Mouse (Mus musculus) testis, adult 2 months (tissue): ENCODE data around the gene Ecm2. TPM values are rescaled to one million over a fixed set of nuclear protein-coding genes. Genes with fewer than 3 reads are reported as not detected.

Source experiments
- H3K27ac ChIP-seq: fragments of 200-500 bp; 2 replicates; pipeline ENCODE4 v1.5.1; 2012; ENCODE audit warnings: low read depth, low read length; ENCODE audit not compliant: control insufficient read depth, insufficient read depth
- H3K27me3 ChIP-seq: fragments of 200-500 bp; 2 replicates; pipeline ENCODE4 v1.6.1; 2012; ENCODE audit warnings: mild to moderate bottlenecking, low read length, moderate library complexity; ENCODE audit not compliant: control insufficient read depth, insufficient read depth
- H3K36me3 ChIP-seq: fragments of 200-500 bp; 2 replicates; pipeline ENCODE4 v1.6.1; 2012; ENCODE audit warnings: mild to moderate bottlenecking, low read length; ENCODE audit not compliant: control insufficient read depth, insufficient read depth
- H3K4me1 ChIP-seq: fragments of 200-500 bp; 2 replicates; pipeline ENCODE4 v1.6.1; 2012; ENCODE audit warnings: low read length; ENCODE audit not compliant: control insufficient read depth, insufficient read depth
- H3K4me3 ChIP-seq: fragments of 200-500 bp; 2 replicates; pipeline ENCODE4 v1.5.1; 2012; ENCODE audit warnings: low read depth, mild to moderate bottlenecking, low read length, moderate library complexity, mixed read lengths; ENCODE audit not compliant: control insufficient read depth
- CTCF ChIP-seq: fragments of 200-500 bp; IDR thresholded peaks from 2 replicates; pipeline ENCODE4 v1.5.1; 2012; ENCODE audit warnings: low read depth, mild to moderate bottlenecking, inconsistent platforms, low read length, moderate library complexity; ENCODE audit not compliant: control insufficient read depth, insufficient read depth, insufficient replicate concordance
- POLR2A ChIP-seq: fragments of 200-500 bp; IDR thresholded peaks from 2 replicates; pipeline ENCODE4 v1.6.1; 2012; ENCODE audit warnings: low read depth, mild to moderate bottlenecking, inconsistent platforms, low read length, moderate library complexity; ENCODE audit not compliant: control insufficient read depth
- polyA plus RNA-seq: library from polyadenylated mRNA; depleted of rRNA; stranded (reverse); fragments of >200 nt; gene quantifications from 2 replicates; pipeline ENCODE4 v1.2.3, GENCODE M21; 2012

Ecm2 gene
- polyA plus RNA-seq, 1 experiment: 0.96 TPM

DNA sequence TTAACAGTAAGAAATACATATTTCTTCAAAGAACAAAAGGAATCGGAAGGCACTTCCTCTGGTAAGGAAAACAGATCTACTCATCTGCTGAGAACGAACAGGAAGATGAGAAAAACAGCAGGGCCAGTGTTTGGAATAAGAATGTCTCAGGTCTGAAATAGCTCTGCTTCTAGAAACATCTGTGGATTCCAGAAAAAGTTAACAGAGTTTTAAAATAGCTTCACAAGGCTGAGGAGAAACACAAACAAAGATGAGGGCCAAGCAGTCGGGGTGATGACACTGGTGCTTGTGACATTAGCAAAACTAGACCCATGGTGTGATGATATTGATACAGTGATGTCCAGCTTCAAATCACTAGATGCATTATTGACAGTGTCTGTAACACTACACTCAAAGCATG is 2.6 kb downstream of the Ecm2 start:
- no peak overlapping the region for H3K4me3 ChIP-seq
- no peaks in the 10 kb centered on the region for H3K36me3 ChIP-seq
- TF ChIP-seq CTCF: no peak
- TF ChIP-seq POLR2A: no peak
- H3K4me1 ChIP-seq: no peaks in the 10 kb centered on the region
- H3K27ac ChIP-seq: no peak overlapping the region
- no peaks in the 10 kb centered on the region for H3K27me3 ChIP-seq

GRCm38 (mm10) chr13:49518761-49519160 is 14.2 kb downstream of the Ecm2 start:
- no peak overlapping the region for H3K4me3 ChIP-seq
- H3K27me3 ChIP-seq: no peaks in the 10 kb centered on the region
- no peaks in the 10 kb centered on the region for H3K36me3 ChIP-seq
- H3K4me1 ChIP-seq: no peaks in the 10 kb centered on the region
- no peak overlapping the region for H3K27ac ChIP-seq
- no peak for TF ChIP-seq CTCF
- no peak for TF ChIP-seq POLR2A

- no peak overlapping the region for H3K27ac ChIP-seq
Measured at GRCm38 (mm10) chr13:49526235-49526634, 21.6 kb downstream of the Ecm2 start.

GRCm38 (mm10) chr13:49530636-49531035 is 26.0 kb downstream of the Ecm2 start:
- no peak overlapping the region for H3K4me3 ChIP-seq

More at GRCm38 (mm10) chr13:49526235-49526634, 21.6 kb downstream of the Ecm2 start:
- TF ChIP-seq CTCF: no peak
- no peak for TF ChIP-seq POLR2A
- Histone ChIP-seq H3K27me3 (no peaks in the 10 kb centered on the region), H3K4me1 (no peaks in the 10 kb centered on the region), H3K36me3 (no peaks in the 10 kb centered on the region), H3K4me3 (no peak overlapping the region)

GRCm38 (mm10) chr13:49536946-49537345 is 32.3 kb downstream of the Ecm2 start:
- no peaks in the 10 kb centered on the region for H3K36me3 ChIP-seq
- H3K4me3 ChIP-seq: no peak overlapping the region
- H3K4me1 ChIP-seq: no peaks in the 10 kb centered on the region
- no peaks in the 10 kb centered on the region for H3K27me3 ChIP-seq
- peak overlapping the region; percentile 42; the same call in 1 of the 2 replicates for H3K27ac ChIP-seq
- TF ChIP-seq POLR2A: no peak

More at GRCm38 (mm10) chr13:49530636-49531035, 26.0 kb downstream of the Ecm2 start:
- no peaks in the 10 kb centered on the region for H3K36me3 ChIP-seq
- no peak overlapping the region for H3K27ac ChIP-seq
- TF ChIP-seq POLR2A: no peak
- no peak for TF ChIP-seq CTCF
- H3K4me1 ChIP-seq: no peaks in the 10 kb centered on the region
- H3K27me3 ChIP-seq: no peaks in the 10 kb centered on the region

DNA sequence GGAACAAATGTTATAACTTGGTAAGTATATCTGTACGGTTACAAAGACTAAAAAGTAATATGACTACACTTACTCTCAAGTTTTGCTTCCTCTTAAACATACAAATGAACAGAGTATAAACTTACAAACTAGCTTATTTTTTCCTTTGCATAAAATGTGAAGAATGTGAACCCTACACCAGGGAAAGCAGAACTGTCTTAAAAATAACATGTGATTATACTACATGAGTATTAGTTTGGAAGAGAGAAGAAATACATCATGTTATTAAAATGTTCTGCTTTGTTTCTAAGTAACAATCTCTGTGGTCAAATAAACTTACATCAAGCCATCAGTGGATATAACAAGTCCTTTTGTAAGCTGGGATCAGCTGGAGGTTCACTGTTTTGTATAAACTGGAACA is 34.1 kb downstream of the Ecm2 start:
- Histone ChIP-seq H3K27ac (no peak overlapping the region), H3K27me3 (no peaks in the 10 kb centered on the region), H3K4me1 (no peaks in the 10 kb centered on the region), H3K4me3 (no peak overlapping the region), H3K36me3 (no peaks in the 10 kb centered on the region; the same call in 1 of the 2 replicates)
- TF ChIP-seq POLR2A (no peak), CTCF (no peak)

GRCm38 (mm10) chr13:49544279-49544678 is 39.7 kb downstream of the Ecm2 start, which contains the start of gene Aspn:
Aspn (plus strand) TSS chr13:49544443.
- Histone ChIP-seq H3K27me3 (no peaks in the 10 kb centered on the region), H3K36me3 (no peaks in the 10 kb centered on the region; the same call in 1 of the 2 replicates), H3K4me3 (no peak within 1 kb of the TSS), H3K27ac (no peak within 1 kb of the TSS), H3K4me1 (no peaks in the 10 kb centered on the region)
- no peak for TF ChIP-seq POLR2A
- TF ChIP-seq CTCF: no peak

- Histone ChIP-seq H3K36me3 (no peaks in the 10 kb centered on the region; the same call in 1 of the 2 replicates), H3K4me3 (no peak overlapping the region), H3K4me1 (no peaks in the 10 kb centered on the region), H3K27me3 (no peaks in the 10 kb centered on the region), H3K27ac (no peak overlapping the region)
- TF ChIP-seq CTCF (no peak), POLR2A (no peak)
Measured at GRCm38 (mm10) chr13:49545646-49546045, 41.0 kb downstream of the Ecm2 start.
